Comparison of ENCODE assay signal across 23 mouse cellular contexts in genomic region chr4:65758875-65759201, GRCm38 (mm10).
"Had no signal": no experiment of that assay in that cellular context is flagged by ENCODE, and none has a peak within 500 bp of the region (broad histone marks: within the 10 kb centered on the region; RNA-seq: fewer than 3 reads in every experiment).

No protein-coding gene starts in this region.

- H3K36me3 ChIP-seq: forebrain, embryonic 15.5 days; heart, embryonic 13.5 days; heart, embryonic 15.5 days; hindbrain, embryonic 12.5 days; limb, embryonic 10.5 days; limb, embryonic 12.5 days had no signal

- ATAC-seq: forebrain, embryonic 15.5 days; intestine, embryonic 16.5 days had no signal

- H3K4me3 ChIP-seq: forebrain, embryonic 15.5 days; heart, adult 2 months; heart, embryonic 13.5 days; heart, embryonic 15.5 days; hindbrain, embryonic 12.5 days; layer of hippocampus, adult 2 months; left cerebral cortex, adult 2 months; limb, embryonic 10.5 days; limb, embryonic 12.5 days had no signal

- H3K27me3 ChIP-seq: forebrain, embryonic 15.5 days; heart, embryonic 13.5 days; heart, embryonic 15.5 days; hindbrain, embryonic 12.5 days; limb, embryonic 12.5 days had no signal

- DNase-seq: forebrain, postnatal 0 days; gastrocnemius, postnatal 14 days; gastrocnemius, postnatal 36 days; heart, adult 11 months; heart, adult 2 months; heart, postnatal 14 days; heart, postnatal 36 days; kidney, adult 11 months; kidney, adult 8-10 months; kidney, postnatal 10 days; kidney, postnatal 25 days; kidney, postnatal 4 days; liver had no signal

- H3K9me3 ChIP-seq: forebrain, embryonic 15.5 days; heart, embryonic 13.5 days; heart, embryonic 15.5 days; hindbrain, embryonic 12.5 days; limb, embryonic 10.5 days; limb, embryonic 12.5 days had no signal

- H3K4me2 ChIP-seq: forebrain, embryonic 15.5 days; heart, embryonic 11.5 days; heart, embryonic 13.5 days; heart, embryonic 15.5 days; hindbrain, embryonic 12.5 days; limb, embryonic 12.5 days had no signal

- H3K4me1 ChIP-seq: forebrain, embryonic 15.5 days; heart, embryonic 13.5 days; heart, embryonic 15.5 days; hindbrain, embryonic 12.5 days; limb, embryonic 10.5 days; limb, embryonic 12.5 days had no signal

- H3K9ac ChIP-seq: forebrain, embryonic 15.5 days; forebrain, postnatal 0 days; heart, embryonic 13.5 days; heart, embryonic 15.5 days; hindbrain, embryonic 12.5 days; limb, embryonic 12.5 days had no signal

- H3K27ac ChIP-seq: forebrain, embryonic 15.5 days; heart, adult 2 months; heart, embryonic 13.5 days; heart, embryonic 15.5 days; hindbrain, embryonic 12.5 days; layer of hippocampus, adult 2 months; left cerebral cortex, adult 2 months; limb, embryonic 10.5 days; limb, embryonic 12.5 days had no signal
